Mouse (Mus musculus): ENCODE results near the gene Syngr3. TPM values are rescaled to one million over a fixed set of nuclear protein-coding genes. Genes with fewer than 3 reads are reported as not detected.

Syngr3 gene
- polyA plus RNA-seq, 1 experiment from 2014 or later: 7.0 TPM

DNA sequence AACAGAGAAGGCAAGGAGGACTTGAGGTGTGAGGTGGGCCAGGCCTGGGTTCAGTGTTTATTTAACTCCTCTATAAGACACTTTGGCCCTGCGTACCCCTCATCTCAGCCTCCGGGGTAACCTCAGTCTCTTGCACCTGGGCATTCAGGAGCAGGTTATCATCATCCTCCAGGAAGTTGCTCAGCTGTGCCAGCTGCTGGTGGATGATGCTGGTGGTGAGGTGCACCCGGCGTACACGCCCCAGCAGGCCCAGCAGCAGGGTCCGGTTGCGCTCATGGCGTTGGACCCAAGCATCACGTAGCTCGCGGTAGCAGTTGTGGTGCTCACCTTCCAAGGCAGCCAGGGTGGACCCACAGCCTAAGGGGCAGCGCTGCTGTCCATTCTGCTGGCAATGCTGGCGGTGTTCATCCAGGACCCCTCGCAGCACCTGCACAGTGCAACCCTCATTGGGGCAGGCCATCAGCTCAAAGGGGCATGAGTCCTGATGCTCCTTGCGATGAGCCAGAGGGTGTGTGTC is 26.5 kb upstream of the Syngr3 start:
- Histone ChIP-seq H3K9ac (no peak overlapping the region), H3K27ac (no peak overlapping the region)
- ATAC-seq: no peak

DNA sequence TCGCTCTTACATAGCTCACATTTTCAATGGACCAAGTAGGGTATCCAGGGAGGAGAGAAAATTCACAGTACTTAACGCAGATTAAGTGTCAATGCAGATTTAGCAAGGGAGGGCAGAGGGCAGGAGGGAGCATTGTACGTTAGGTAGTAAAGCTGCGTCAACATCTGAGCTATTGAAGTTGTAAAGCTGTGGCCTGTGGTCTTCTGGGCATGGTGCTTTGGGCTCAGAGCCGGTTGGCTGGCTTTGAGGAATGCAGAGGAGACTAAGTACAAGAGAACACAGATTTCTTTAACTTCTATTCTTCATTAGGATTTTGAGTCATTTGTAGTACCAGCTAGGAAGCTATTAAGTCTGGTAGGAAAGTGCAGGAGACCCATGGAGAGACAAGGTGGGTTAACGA is 25.8 kb upstream of the Syngr3 start:
- Histone ChIP-seq H3K4me2 (replicated peaks) (no peak overlapping the region), H3K9me3 (no peaks in the 10 kb centered on the region), H3K9ac (no peak overlapping the region), H3K4me1 (replicated peaks) (no peaks in the 10 kb centered on the region), H3K27ac (no peak overlapping the region), H3K27me3 (replicated peaks) (no peaks in the 10 kb centered on the region), H3K36me3 (peaks cover 12% of the 10 kb centered on the region; the same call in 1 of the 2 replicates), H3K4me3 (replicated peaks) (no peak overlapping the region)
- WGBS: 74% methylated on average over 6 of the region's 6 CpGs
- no peak for ATAC-seq

More for the DNA sequence above, 26.5 kb upstream of the Syngr3 start:
- Histone ChIP-seq H3K36me3 (peaks cover 14% of the 10 kb centered on the region), H3K27me3 (replicated peaks) (no peaks in the 10 kb centered on the region), H3K4me2 (replicated peaks) (no peak overlapping the region), H3K4me1 (replicated peaks) (0 out of 2 replicates have a peak, but pooled peaks cover under 1% of the 10 kb centered on the region), H3K9me3 (no peaks in the 10 kb centered on the region), H3K4me3 (replicated peaks) (no peak overlapping the region)
- WGBS: 94% methylated on average over 15 of the region's 15 CpGs

DNA sequence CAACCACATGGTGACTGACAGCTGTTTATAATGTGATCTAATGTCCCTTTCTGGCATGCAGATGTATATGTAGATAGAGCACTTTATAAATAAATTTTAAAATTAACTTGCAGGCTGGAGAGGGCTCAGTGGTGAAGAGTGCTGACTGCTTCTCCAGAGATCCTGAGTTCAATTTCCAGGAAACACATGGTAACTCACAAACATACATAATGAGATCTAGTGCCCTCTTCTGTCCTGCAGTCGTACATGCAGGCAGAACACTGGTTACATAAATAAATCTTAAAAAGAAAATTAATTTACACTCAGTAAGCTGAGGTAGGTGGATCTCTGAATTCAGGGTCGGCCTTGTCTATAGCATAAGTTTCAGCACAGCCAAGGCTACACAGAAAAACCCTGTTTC is 18.9 kb upstream of the Syngr3 start:
- ATAC-seq: no peak
- Histone ChIP-seq H3K4me2 (replicated peaks) (no peak overlapping the region; the same call in 1 of the 2 replicates), H3K4me1 (replicated peaks) (peaks cover 6% of the 10 kb centered on the region; the same call in 1 of the 2 replicates), H3K27me3 (replicated peaks) (no peaks in the 10 kb centered on the region), H3K9me3 (no peaks in the 10 kb centered on the region), H3K9ac (no peak overlapping the region), H3K36me3 (peaks cover 8% of the 10 kb centered on the region), H3K4me3 (replicated peaks) (no peak overlapping the region), H3K27ac (no peak overlapping the region)
- 34% methylated on average over 2 of the region's 2 CpGs for WGBS

DNA sequence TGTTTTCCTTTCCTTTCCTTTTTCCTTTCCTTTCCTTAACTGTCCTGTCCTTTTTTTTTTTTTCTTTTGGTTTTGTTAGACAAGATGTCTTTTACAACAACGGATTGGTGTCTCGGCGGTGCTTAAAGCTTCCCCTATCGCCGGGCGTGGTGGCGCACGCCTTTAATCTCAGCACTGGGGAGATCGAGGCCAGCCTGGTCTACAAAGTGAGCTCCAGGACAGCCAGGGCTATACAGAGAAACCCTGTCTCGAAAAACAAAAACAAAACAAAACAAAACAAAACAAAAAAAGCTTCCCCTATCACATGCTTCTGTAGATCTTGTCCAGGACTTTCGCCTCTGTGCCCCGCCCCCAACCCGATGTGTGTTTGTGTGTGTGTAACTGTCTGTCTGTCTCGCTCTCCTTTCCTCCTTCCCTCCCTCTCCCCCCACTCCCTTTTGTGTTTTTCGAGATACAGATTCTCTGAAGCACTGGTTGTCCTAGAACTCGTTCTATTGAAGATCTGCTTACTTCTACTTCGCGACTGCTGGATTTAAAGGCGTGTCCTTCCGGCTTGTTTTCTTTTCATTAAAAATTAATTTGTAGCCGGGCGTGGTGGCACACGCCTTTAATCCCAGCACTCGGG is 18.2 kb upstream of the Syngr3 start:
- ATAC-seq: peak; percentile 71
- WGBS: 3% methylated on average over 24 of the region's 24 CpGs

DNA sequence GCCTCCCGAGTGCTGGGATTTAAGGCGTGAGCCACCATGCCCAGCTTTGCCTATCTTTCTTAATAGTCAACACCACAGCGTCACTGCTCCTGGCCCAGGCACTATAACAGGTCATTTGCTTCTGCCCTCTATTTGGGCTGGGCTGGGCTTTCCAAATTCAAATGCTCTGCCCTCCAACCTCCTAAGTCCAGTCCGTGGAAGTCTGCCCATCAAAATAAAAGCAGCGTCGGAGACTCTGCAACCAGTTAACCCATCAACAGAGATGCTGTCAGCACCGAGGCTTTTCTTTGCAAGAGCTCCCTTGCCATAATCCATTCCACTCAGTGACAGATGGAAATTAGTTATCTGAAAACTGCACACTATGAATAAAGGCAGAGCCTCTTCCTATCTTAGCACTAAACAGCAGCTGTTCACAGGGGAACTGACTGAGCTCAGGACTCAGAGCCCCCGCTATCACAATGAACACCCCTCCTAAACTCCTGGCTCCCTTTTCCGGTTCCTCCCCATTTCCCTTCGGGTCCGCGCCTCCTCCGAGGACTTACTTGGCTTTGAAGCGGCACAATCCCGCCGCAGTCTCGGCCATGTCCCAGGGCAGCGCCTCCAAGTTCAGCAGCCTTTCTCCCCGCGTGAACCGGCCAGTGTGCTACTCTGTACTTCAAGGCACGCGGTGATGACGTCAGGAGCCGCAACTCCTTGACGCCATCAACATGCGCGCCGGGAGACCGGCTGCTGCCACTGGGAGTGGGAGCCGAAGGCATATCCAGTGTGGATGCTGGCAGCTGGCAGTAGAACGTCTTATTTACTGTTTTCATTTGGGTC is 17.4 kb upstream of the Syngr3 start, which contains the start of gene Tbl3:
Gene Tbl3 (minus strand): TSS at position 679 of the 819 bp plus-strand sequence.
- peaks cover 6% of the 10 kb centered on the region; the same call in 1 of the 2 replicates for H3K4me1 ChIP-seq (replicated peaks)
- peak within 1 kb of the TSS; percentile 81 for H3K4me2 ChIP-seq (replicated peaks)
- H3K9ac ChIP-seq: peak within 1 kb of the TSS; percentile 77
- no peaks in the 10 kb centered on the region for H3K27me3 ChIP-seq (replicated peaks)
- H3K36me3 ChIP-seq: peaks cover 11% of the 10 kb centered on the region
- WGBS: 3% methylated on average over 32 of the region's 32 CpGs
- peak within 1 kb of the TSS; percentile 80 for H3K4me3 ChIP-seq (replicated peaks)
- peak; percentile 91 for ATAC-seq
- H3K27ac ChIP-seq: peak within 1 kb of the TSS; percentile 83
- H3K9me3 ChIP-seq: no peaks in the 10 kb centered on the region

More for the DNA sequence above, 18.2 kb upstream of the Syngr3 start:
- no peaks in the 10 kb centered on the region for H3K27me3 ChIP-seq (replicated peaks)
- H3K4me3 ChIP-seq (replicated peaks): peak overlapping the region; percentile 80
- H3K36me3 ChIP-seq: peaks cover 8% of the 10 kb centered on the region
- H3K9ac ChIP-seq: peak overlapping the region; percentile 77
- H3K27ac ChIP-seq: peak overlapping the region; percentile 83
- peaks cover 6% of the 10 kb centered on the region; the same call in 1 of the 2 replicates for H3K4me1 ChIP-seq (replicated peaks)
- peak overlapping the region; percentile 81 for H3K4me2 ChIP-seq (replicated peaks)
- no peaks in the 10 kb centered on the region for H3K9me3 ChIP-seq

DNA sequence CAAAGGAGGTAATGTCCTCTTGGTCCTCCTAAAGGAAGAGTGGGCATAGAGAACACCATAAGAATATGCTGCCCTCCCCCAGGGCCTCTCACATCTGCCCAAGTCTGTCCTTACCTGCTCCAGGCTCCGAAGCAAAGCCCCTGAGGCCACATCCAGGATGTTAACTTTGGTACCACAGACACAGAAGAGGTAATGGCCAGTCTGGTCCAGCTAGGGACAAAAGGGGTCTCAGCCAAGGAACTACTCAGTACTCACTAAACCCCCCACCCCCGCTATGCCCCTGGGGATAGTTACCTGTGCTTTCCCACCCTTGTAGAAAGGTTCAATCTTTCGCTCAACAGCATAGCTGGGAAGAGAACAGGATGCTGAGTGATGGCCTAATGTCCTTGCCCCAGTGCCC is 16.1 kb upstream of the Syngr3 start:
- Histone ChIP-seq H3K27me3 (replicated peaks) (no peaks in the 10 kb centered on the region), H3K27ac (no peak overlapping the region), H3K9me3 (no peaks in the 10 kb centered on the region), H3K4me2 (replicated peaks) (no peak overlapping the region), H3K4me3 (replicated peaks) (no peak overlapping the region), H3K4me1 (replicated peaks) (peaks cover 6% of the 10 kb centered on the region; the same call in 1 of the 2 replicates), H3K36me3 (peaks cover 24% of the 10 kb centered on the region), H3K9ac (no peak overlapping the region)
- WGBS: 90% methylated on average over 3 of the region's 3 CpGs
- no peak for ATAC-seq

DNA sequence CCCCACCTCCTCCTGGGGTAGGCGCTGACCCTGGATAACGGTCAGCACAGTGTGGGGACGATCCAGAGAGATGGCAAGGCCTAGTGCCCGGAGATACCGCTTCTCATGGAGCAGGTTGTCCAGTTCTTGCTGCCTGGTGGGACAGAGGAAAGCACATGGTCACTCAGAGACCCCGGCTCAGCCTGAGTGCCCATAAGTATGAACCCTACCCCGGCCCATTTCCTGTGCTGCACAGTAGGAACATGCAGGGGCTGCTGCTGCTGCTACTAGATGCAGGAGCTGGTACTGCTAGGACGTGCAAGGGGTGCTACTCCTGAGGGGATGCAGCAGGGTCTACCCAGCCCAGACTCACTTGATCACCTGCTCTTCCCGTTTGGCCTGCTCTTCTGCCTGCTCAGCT is 11.5 kb upstream of the Syngr3 start:
- Histone ChIP-seq H3K4me2 (replicated peaks) (no peak overlapping the region), H3K27me3 (replicated peaks) (no peaks in the 10 kb centered on the region), H3K4me3 (replicated peaks) (no peak overlapping the region), H3K9ac (no peak overlapping the region), H3K9me3 (no peaks in the 10 kb centered on the region), H3K4me1 (replicated peaks) (peaks cover 22% of the 10 kb centered on the region), H3K27ac (no peak overlapping the region), H3K36me3 (peaks cover 35% of the 10 kb centered on the region)
- WGBS: 86% methylated on average over 9 of the region's 9 CpGs
- no peak for ATAC-seq

DNA sequence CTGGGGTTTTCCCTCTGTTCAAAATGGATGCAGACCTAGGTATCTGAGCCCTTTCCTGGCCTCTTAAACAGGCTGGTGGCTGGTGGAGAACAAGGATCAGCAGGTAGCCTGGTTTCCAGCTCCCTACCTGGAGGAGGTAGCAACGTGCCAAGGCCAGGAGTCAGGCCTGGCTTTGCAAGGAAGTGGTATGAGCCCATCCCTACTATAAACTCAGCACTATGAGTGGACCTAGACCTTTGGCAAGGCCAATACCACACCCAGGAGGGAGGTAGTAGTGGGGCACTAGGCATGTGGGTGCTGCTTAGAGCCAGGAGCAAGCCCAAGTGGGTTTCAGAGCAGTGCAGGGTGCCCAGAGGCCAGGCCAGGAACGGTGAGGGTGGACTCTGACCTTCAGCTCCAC is 9.7 kb upstream of the Syngr3 start:
- peaks cover 34% of the 10 kb centered on the region for H3K36me3 ChIP-seq
- no peak overlapping the region for H3K9ac ChIP-seq
- peaks cover 26% of the 10 kb centered on the region for H3K4me1 ChIP-seq (replicated peaks)
- H3K27me3 ChIP-seq (replicated peaks): no peaks in the 10 kb centered on the region
- ATAC-seq: peak; percentile 24; the same call in 1 of the 2 replicates
- H3K4me2 ChIP-seq (replicated peaks): peak overlapping the region; percentile 35
- 59% methylated on average over 2 of the region's 2 CpGs for WGBS
- H3K27ac ChIP-seq: peak overlapping the region; percentile 22; the same call in 1 of the 2 replicates
- no peaks in the 10 kb centered on the region for H3K9me3 ChIP-seq
- no peak overlapping the region for H3K4me3 ChIP-seq (replicated peaks)

DNA sequence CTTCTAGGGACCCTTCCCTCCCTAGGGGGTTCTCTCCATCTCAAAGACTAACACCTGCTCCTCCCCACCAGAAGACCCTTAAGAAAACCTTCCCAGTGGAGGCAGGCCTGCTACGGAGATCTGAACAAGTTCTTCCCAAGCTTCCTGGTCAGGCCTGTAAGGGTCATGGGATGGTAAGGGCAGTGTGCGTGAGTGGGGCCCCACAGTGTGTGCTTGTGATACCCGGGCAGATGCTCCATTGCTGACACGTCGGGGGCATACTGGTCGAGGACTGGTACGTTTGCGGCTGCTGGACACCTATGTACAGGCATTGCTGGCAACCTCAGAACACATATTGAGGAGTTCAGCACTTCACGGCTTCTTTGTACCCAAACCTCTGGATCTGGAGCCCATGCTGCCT is 9.0 kb upstream of the Syngr3 start:
- ATAC-seq: no peak
- H3K9me3 ChIP-seq: no peaks in the 10 kb centered on the region
- 0 out of 2 replicates have a peak overlapping the region, but pooled peaks have one; percentile 6 for H3K9ac ChIP-seq
- H3K27me3 ChIP-seq (replicated peaks): no peaks in the 10 kb centered on the region
- 73% methylated on average over 9 of the region's 9 CpGs for WGBS
- H3K4me1 ChIP-seq (replicated peaks): peaks cover 26% of the 10 kb centered on the region
- H3K27ac ChIP-seq: peak overlapping the region; percentile 45
- peaks cover 26% of the 10 kb centered on the region for H3K36me3 ChIP-seq
- no peak overlapping the region for H3K4me3 ChIP-seq (replicated peaks)
- peak overlapping the region; percentile 35 for H3K4me2 ChIP-seq (replicated peaks)

DNA sequence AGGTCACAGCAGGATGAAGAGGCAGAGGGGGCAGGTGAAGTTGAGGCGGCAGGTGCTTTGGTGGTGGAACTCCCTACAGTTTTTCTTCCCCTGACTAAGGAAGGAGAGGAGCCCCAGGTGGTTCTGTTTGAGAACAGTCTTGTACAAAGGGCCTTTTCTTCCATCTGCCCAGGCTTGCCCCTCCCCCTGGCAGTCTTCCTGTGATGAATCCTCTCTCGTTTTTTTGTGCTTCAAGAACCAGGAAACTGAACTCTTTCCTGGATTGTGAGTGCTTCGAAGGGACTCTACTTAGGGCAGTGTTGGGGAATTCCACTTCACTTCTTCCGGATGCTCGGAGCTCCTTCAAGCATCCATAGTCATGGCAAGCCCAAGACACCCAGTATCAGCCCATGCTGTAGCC is 8.2 kb upstream of the Syngr3 start:
- 22% methylated on average over 5 of the region's 5 CpGs for WGBS

DNA sequence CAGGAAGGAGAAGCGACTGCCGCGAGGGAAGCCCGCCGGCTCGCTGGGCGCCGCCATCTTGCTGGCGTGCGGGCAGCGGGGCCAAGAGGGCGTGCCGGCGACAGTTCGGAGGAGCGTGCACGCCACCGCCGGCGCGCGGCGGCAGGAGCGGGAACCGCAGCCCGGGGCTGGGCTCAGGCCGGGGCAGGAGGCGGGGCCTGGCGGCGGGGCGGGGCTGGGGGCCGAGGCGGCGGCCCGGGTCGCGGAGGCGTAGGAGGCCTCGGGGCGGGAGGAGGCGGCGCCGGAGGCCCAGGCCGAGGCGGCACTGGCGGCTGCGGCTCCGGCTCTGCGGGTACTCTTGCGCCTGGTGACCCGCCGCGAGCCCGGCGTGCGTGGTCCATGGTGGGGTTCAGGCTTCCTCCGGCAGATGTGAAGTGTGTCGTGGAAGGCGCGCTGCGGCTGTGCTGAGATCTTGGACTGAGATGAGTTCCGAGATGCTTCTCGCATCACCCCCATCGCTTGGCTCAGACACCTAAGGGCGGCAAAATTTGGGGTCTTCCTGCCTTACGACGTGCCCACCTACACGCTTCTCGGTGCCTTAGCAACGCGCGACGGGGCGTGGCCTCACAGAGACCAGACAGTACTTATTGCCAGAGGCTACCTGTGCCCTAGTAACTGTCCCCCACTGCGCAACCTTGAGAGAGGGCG is 6.4 kb upstream of the Syngr3 start, which contains the start of the genes Gfer and Noxo1:
Gene Gfer (minus strand): TSS at position 146 of the 687 bp plus-strand sequence.
Gene Noxo1 (plus strand): TSS at position 224 of the 687 bp plus-strand sequence.
- Histone ChIP-seq H3K4me3 (replicated peaks) (peak within 1 kb of the TSS; percentile 80), H3K27ac (peak within 1 kb of the TSS; percentile 91), H3K36me3 (peaks cover 13% of the 10 kb centered on the region; the same call in 1 of the 2 replicates), H3K4me2 (replicated peaks) (peak within 1 kb of the TSS; percentile 91), H3K9me3 (no peaks in the 10 kb centered on the region), H3K27me3 (replicated peaks) (peaks cover under 1% of the 10 kb centered on the region; the same call in 1 of the 2 replicates), H3K4me1 (replicated peaks) (peaks cover 26% of the 10 kb centered on the region), H3K9ac (peak within 1 kb of the TSS; percentile 84)
- ATAC-seq: peak; percentile 93
- WGBS: under 1% methylated on average over 69 of the region's 76 CpGs

More for the DNA sequence above, 8.2 kb upstream of the Syngr3 start:
- Histone ChIP-seq H3K9me3 (no peaks in the 10 kb centered on the region), H3K27ac (peak overlapping the region; percentile 45), H3K4me1 (replicated peaks) (peaks cover 26% of the 10 kb centered on the region), H3K27me3 (replicated peaks) (no peaks in the 10 kb centered on the region), H3K4me2 (replicated peaks) (peak overlapping the region; percentile 35), H3K36me3 (peaks cover 26% of the 10 kb centered on the region), H3K9ac (0 out of 2 replicates have a peak overlapping the region, but pooled peaks have one; percentile 6), H3K4me3 (replicated peaks) (no peak overlapping the region)
- peak; percentile 16 for ATAC-seq

Data from intestine, embryonic 15.5 days (tissue).